Mouse (Mus musculus) ES-E14 (cell line): Measurements from ENCODE around the gene Itpripl2.

ENCODE experiments used
- CHD2 ChIP-seq: IDR thresholded peaks from 2 replicates; pipeline ENCODE4 v1.6.1; 2014; ENCODE audit warnings: mild to moderate bottlenecking, low read depth, low read length, inconsistent platforms
- HCFC1 ChIP-seq: IDR thresholded peaks from 2 replicates; pipeline ENCODE4 v1.6.1; 2012; ENCODE audit warnings: low read length, inconsistent platforms, borderline replicate concordance; ENCODE audit not compliant: insufficient read depth
- MAFK ChIP-seq: IDR thresholded peaks from 2 replicates; pipeline ENCODE4 v1.6.1; 2014; ENCODE audit warnings: mild to moderate bottlenecking, low read depth, low read length, inconsistent platforms; ENCODE audit not compliant: insufficient read depth
- ZC3H11A ChIP-seq: IDR thresholded peaks from 2 replicates; pipeline ENCODE4 v1.6.1; 2012; ENCODE audit warnings: low read depth, mild to moderate bottlenecking, inconsistent platforms, low read length, borderline replicate concordance
- ZNF384 ChIP-seq: IDR thresholded peaks from 2 replicates; pipeline ENCODE4 v1.6.1; 2012; ENCODE audit warnings: low read depth, low read length, inconsistent platforms

- TF ChIP-seq MAFK (no peak), ZC3H11A (no peak), ZNF384 (no peak), HCFC1 (no peak), CHD2 (no peak)
These were observed 48.4 kb downstream of the Itpripl2 start for GRCm38 (mm10) chr7:118443371-118443770.
